Mouse (Mus musculus): Measurements from ENCODE around the gene Cpm. TPM values are rescaled to one million over a fixed set of nuclear protein-coding genes. Genes with fewer than 3 reads are reported as not detected.

Gene Cpm
- total RNA-seq (2012; rRNA removed): 4.6 and 4.8 TPM in 2 replicates

- H3K4me1 ChIP-seq (ENCODE audit: control insufficient read depth in 2 of 2, insufficient read depth in 2 of 2, low read length in 2 of 2, poor library complexity in 1 of 2): peaks cover 0 to 3% of the 10 kb centered on the region in 2 experiments; a peak in 1 of 4 replicates
- in situ Hi-C loops (cut with MboI; ENCODE audit: low sequenced_read_pairs in 2 of 2, unreplicated experiment in 2 of 2): no loop called here
- peak within 1 kb of the TSS; percentile 78 to 86 for H3K4me3 ChIP-seq (ENCODE audit: insufficient read depth in 1 of 2, low read depth in 1 of 2, low read length in 2 of 2, poor library complexity in 1 of 2, severe bottlenecking in 1 of 2)
- peak within 1 kb of the TSS; percentile 71 for H3K9ac ChIP-seq (ENCODE audit: insufficient read depth, low read depth, low read length, poor library complexity, severe bottlenecking)
- no peaks in the 10 kb centered on the region for H3K9me3 ChIP-seq (ENCODE audit: control insufficient read depth, insufficient read depth, low read depth, low read length)
- no peaks in the 10 kb centered on the region for H3K36me3 ChIP-seq (ENCODE audit: control insufficient read depth, insufficient read depth, low read length, poor library complexity, severe bottlenecking)
- no peak within 1 kb of the TSS for H3K27ac ChIP-seq (ENCODE audit: insufficient read depth, low read depth, low read length, poor library complexity, severe bottlenecking)
- peak; percentile 60 for DNase-seq (ENCODE audit: low read depth, low spot score)
- TF ChIP-seq ZC3H11A (IDR thresholded peaks at IDR 0.05; ENCODE audit: borderline replicate concordance, low read depth, low read length) (no peak), ZNF384 (IDR thresholded peaks at IDR 0.05; ENCODE audit: low read depth, low read length) (no peak), MAFK (IDR thresholded peaks at IDR 0.05; ENCODE audit: insufficient read depth, low read depth, low read length) (no peak), CHD2 (IDR thresholded peaks at IDR 0.05; ENCODE audit: low read depth, low read length) (no peak), HCFC1 (IDR thresholded peaks at IDR 0.05; ENCODE audit: borderline replicate concordance, insufficient read depth, low read length) (no peak)
Measured at GRCm38 (mm10) chr10:117629169-117629971, at the start of gene Cpm. TSS of gene Cpm (plus strand) at chr10:117629500.

DNA sequence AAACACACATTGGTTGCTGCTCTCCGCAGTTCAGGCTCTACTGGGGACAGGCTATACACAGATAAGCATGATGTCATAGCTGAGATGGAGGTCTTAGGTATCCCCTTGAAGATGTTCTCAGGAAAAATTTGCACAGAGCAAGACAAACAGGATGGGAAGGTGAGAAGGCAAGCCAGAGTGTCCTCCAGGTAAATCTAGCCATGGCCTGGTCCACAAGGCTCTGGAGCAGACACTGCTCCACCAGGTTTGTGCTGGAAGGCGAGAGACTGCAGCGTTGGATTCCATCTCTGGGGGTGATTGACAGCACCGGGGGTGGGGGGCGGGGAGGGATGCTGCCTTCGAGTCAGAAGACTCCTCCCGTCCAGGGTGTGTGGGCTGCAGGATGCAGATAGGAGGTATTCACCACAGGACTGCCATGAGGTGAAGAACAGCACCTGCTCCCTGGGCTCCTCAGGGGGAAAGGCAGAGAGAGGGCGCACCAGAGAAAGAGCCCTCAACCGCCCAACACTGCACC lies 49.5 kb upstream of the Cpm start:
- no peaks in the 10 kb centered on the region for H3K9me3 ChIP-seq (ENCODE audit: control insufficient read depth, insufficient read depth, low read depth, low read length)
- in situ Hi-C loops (cut with MboI; ENCODE audit: low sequenced_read_pairs in 2 of 2, unreplicated experiment in 2 of 2): no loop called here
- H3K4me1 ChIP-seq (ENCODE audit: control insufficient read depth in 2 of 2, insufficient read depth in 2 of 2, low read length in 2 of 2, poor library complexity in 1 of 2): peaks cover 0 to 4% of the 10 kb centered on the region in 2 experiments; a peak in 1 of 4 replicates
- TF ChIP-seq CHD2 (IDR thresholded peaks at IDR 0.05; ENCODE audit: low read depth, low read length): no peak
- TF ChIP-seq HCFC1 (IDR thresholded peaks at IDR 0.05; ENCODE audit: borderline replicate concordance, insufficient read depth, low read length): no peak
- no peak for TF ChIP-seq ZC3H11A (IDR thresholded peaks at IDR 0.05; ENCODE audit: borderline replicate concordance, low read depth, low read length)
- no peak for TF ChIP-seq ZNF384 (IDR thresholded peaks at IDR 0.05; ENCODE audit: low read depth, low read length)
- TF ChIP-seq MAFK (IDR thresholded peaks at IDR 0.05; ENCODE audit: insufficient read depth, low read depth, low read length): no peak
- DNase-seq (ENCODE audit: low read depth, low spot score): no peak
- H3K9ac ChIP-seq (ENCODE audit: insufficient read depth, low read depth, low read length, poor library complexity, severe bottlenecking): no peak overlapping the region
- no peak overlapping the region for H3K27ac ChIP-seq (ENCODE audit: insufficient read depth, low read depth, low read length, poor library complexity, severe bottlenecking)
- H3K36me3 ChIP-seq (ENCODE audit: control insufficient read depth, insufficient read depth, low read length, poor library complexity, severe bottlenecking): no peaks in the 10 kb centered on the region
- H3K4me3 ChIP-seq (ENCODE audit: insufficient read depth in 1 of 2, low read depth in 1 of 2, low read length in 2 of 2, poor library complexity in 1 of 2, severe bottlenecking in 1 of 2): no peak overlapping the region

DNA sequence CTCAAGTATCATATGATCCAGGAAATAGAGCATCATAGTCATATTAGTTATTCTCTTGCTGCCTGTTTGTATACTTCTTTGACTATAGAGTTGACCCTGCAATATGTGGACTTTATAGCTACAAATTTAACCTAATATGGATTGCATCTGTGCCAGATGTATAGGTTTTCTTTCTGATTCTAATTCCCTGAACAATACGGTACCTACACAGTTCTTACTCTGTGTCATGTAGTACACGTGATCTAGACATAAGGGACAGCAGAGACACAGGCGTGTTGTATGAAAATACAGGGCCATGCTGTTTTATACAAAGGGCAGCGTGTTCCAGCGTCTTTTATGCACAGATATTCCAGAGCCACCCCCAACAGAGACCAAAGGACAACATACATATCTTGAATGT lies 48.9 kb upstream of the Cpm start:
- H3K36me3 ChIP-seq (ENCODE audit: control insufficient read depth, insufficient read depth, low read length, poor library complexity, severe bottlenecking): no peaks in the 10 kb centered on the region
- TF ChIP-seq HCFC1 (IDR thresholded peaks at IDR 0.05; ENCODE audit: borderline replicate concordance, insufficient read depth, low read length) (no peak), ZNF384 (IDR thresholded peaks at IDR 0.05; ENCODE audit: low read depth, low read length) (no peak), MAFK (IDR thresholded peaks at IDR 0.05; ENCODE audit: insufficient read depth, low read depth, low read length) (no peak), CHD2 (IDR thresholded peaks at IDR 0.05; ENCODE audit: low read depth, low read length) (no peak), ZC3H11A (IDR thresholded peaks at IDR 0.05; ENCODE audit: borderline replicate concordance, low read depth, low read length) (no peak)
- in situ Hi-C loops (cut with MboI; ENCODE audit: low sequenced_read_pairs in 2 of 2, unreplicated experiment in 2 of 2): no loop called here

DNA sequence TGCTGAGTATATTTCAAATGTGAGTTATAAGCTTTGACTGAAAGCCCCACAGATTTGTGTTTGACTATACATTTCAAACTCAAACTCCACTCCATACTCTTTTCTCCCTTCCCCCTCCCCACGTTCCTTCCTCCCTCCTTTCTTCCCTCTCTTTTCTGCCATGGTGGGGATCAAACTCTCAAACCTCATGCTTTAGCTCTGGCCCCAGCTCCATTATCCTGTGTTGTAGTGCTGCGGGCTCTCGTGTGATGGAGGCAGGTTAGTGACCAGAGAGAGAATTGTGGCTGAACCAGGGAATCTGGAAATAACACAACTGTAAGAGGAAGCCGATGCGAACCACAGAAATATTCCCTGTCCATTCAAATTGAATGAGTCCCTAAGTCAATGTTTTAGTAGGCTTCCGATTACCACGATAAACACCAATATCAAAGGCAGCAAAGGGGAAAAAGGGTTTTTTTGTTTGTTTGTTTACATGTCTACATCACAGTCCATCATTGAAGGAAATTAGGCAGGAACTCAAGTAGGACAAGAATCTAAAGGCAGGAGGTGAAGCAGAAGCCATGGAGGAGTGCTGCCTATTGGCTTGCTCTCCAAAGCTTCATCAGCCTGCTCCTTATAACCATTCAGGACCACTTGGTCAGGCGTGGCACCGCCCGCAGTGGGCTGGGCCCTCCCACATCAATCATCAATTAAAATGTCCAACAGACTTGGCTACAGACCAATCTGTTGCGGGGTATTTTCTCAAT lies 48.1 kb upstream of the Cpm start:
- Histone ChIP-seq H3K9ac (ENCODE audit: insufficient read depth, low read depth, low read length, poor library complexity, severe bottlenecking) (no peak overlapping the region), H3K36me3 (ENCODE audit: control insufficient read depth, insufficient read depth, low read length, poor library complexity, severe bottlenecking) (no peaks in the 10 kb centered on the region), H3K27ac (ENCODE audit: insufficient read depth, low read depth, low read length, poor library complexity, severe bottlenecking) (no peak overlapping the region), H3K9me3 (ENCODE audit: control insufficient read depth, insufficient read depth, low read depth, low read length) (no peaks in the 10 kb centered on the region), H3K4me1 (ENCODE audit: control insufficient read depth in 2 of 2, insufficient read depth in 2 of 2, low read length in 2 of 2, poor library complexity in 1 of 2) (no peaks in the 10 kb centered on the region; a peak in 1 of 4 replicates), H3K4me3 (ENCODE audit: insufficient read depth in 1 of 2, low read depth in 1 of 2, low read length in 2 of 2, poor library complexity in 1 of 2, severe bottlenecking in 1 of 2) (no peak overlapping the region)
- TF ChIP-seq HCFC1 (IDR thresholded peaks at IDR 0.05; ENCODE audit: borderline replicate concordance, insufficient read depth, low read length) (no peak), MAFK (IDR thresholded peaks at IDR 0.05; ENCODE audit: insufficient read depth, low read depth, low read length) (no peak), CHD2 (IDR thresholded peaks at IDR 0.05; ENCODE audit: low read depth, low read length) (no peak)
- in situ Hi-C loops (cut with MboI; ENCODE audit: low sequenced_read_pairs in 2 of 2, unreplicated experiment in 2 of 2): no loop called here
- no peak for DNase-seq (ENCODE audit: low read depth, low spot score)

More for the DNA sequence above, 48.9 kb upstream of the Cpm start:
- Histone ChIP-seq H3K4me3 (ENCODE audit: insufficient read depth in 1 of 2, low read depth in 1 of 2, low read length in 2 of 2, poor library complexity in 1 of 2, severe bottlenecking in 1 of 2) (no peak overlapping the region), H3K9ac (ENCODE audit: insufficient read depth, low read depth, low read length, poor library complexity, severe bottlenecking) (no peak overlapping the region), H3K27ac (ENCODE audit: insufficient read depth, low read depth, low read length, poor library complexity, severe bottlenecking) (no peak overlapping the region), H3K9me3 (ENCODE audit: control insufficient read depth, insufficient read depth, low read depth, low read length) (no peaks in the 10 kb centered on the region), H3K4me1 (ENCODE audit: control insufficient read depth in 2 of 2, insufficient read depth in 2 of 2, low read length in 2 of 2, poor library complexity in 1 of 2) (peaks cover 0 to 4% of the 10 kb centered on the region in 2 experiments; a peak in 1 of 4 replicates)
- DNase-seq (ENCODE audit: low read depth, low spot score): no peak
